Mouse (Mus musculus) urinary bladder, postnatal 36 days (tissue): Measurements from ENCODE around the gene Lin7b.
"Not testable (repeated sequence)": the region's sequence is repeated elsewhere in the genome, so short reads cannot be mapped to it uniquely, and the experiment has no call there.

Experiments used
- DNase-seq, 2 experiments: peaks; one replicate each; pipeline ENCODE4 v3.0.0; 2022; ENCODE audit warnings: low spot score in 2 of 2, mixed read lengths in 1 of 2

Gene Lin7b

GRCm38 (mm10) chr7:45370475-45371311 lies at the start of gene Lin7b:
Gene Lin7b, minus strand, starts transcription at chr7:45370583.
- peak; percentile 78 to 91 for DNase-seq

GRCm38 (mm10) chr7:45417962-45418492 lies 47.6 kb upstream of the Lin7b start:
- no peak for DNase-seq

GRCm38 (mm10) chr7:45415636-45416035 lies 45.3 kb upstream of the Lin7b start:
- no peak for DNase-seq

GRCm38 (mm10) chr7:45414740-45415224 lies 44.4 kb upstream of the Lin7b start:
- no peak for DNase-seq

- DNase-seq, result peak; percentile 46 to 52
Observed at GRCm38 (mm10) chr7:45413864-45414739, 43.7 kb upstream of the Lin7b start.

DNA sequence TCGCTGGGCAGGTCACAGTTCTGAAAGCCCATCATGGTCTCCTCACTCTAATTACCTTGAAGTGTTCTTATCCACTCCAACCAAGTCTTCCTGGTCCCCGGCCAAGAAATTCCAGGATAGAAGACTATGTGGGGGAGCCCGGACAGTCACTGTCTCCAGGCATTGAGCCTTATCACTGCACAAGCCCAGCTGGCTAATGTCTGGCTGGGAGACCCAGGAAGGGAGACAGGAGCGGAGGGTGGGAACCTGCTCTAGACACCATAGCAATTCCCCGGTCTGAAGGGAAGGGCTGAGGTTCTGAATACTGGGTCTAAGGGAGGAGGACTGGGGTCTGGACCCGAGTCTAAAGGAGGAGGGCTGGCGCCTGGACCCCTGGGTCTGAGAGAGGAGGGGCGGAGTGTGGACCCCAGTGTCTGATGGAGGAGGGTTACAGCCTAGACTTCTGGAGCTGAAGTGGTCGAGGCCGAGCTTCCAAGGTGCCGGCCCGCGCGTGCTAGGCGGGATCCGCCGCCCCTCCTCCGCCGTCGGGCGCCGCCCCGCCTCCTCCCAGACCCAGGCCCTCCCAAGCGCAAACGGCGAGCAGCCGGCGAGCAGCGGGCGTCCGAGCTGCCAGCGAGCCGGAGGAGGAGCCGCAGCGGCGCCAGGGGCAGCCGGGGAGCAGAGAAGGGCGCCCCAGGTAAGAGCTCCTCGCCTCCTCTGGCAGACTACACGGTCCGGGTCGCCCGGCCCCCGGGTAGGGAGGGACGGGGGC lies 42.9 kb upstream of the Lin7b start, which contains the start of gene Ntf5:
Gene Ntf5 (plus strand): TSS at position 583 of the 751 bp plus-strand sequence.
- peak; percentile 38 to 45 for DNase-seq

GRCm38 (mm10) chr7:45412421-45412820 lies 42.0 kb upstream of the Lin7b start:
- DNase-seq, result no peak

DNA sequence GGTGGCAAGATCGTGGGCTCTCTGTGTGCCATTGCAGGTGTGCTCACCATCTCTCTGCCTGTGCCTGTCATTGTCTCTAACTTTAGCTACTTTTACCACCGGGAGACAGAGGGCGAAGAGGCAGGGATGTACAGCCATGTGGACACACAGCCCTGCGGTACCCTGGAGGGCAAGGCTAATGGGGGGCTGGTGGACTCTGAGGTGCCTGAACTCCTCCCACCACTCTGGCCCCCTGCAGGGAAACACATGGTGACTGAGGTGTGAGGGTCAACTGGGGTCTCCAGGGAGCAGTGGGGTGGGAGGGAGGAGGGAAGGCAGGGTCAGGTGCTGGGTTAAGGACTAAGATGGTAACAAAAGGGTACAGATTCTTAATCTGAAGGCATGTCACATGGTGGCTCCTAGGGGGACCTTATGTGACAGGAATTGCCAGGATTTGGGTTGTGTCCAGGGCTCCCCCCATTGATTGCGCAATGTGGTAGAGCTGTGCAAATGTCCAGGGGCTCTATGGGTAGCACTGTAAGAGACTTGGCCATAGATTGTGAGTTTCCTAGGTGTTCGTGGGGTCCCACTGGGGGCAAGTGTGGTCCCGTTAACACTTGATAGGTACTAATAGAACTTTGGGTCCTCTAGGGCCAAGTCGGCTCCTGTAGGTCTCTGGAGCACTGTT lies 39.2 kb upstream of the Lin7b start:
- DNase-seq, result no peak

- DNase-seq, result no peak
Observed at GRCm38 (mm10) chr7:45408949-45409348, 38.6 kb upstream of the Lin7b start.

DNA sequence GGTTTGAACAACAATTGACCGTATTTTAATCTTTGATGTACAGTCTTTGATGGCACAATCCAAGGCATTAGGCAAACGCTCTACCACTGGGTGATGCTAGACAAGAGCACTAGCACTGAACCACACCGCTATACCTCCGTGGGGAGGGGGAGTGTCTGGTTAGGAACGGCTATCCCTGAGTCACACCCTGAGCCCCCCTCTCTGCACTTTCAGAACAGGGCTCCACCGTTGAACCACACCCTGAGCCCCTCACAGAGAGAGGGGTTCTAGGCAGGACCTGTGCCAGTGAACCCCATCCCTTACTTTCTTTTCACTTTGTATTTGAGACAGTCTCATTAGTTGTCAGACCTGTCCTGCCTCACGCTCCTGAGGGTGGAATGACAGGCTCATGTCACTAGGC lies 38.0 kb upstream of the Lin7b start:
- no peak for DNase-seq

GRCm38 (mm10) chr7:45407836-45408235 lies 37.5 kb upstream of the Lin7b start:
- no peak for DNase-seq

- peak in 1 of 2 experiments; percentile 38 for DNase-seq
Observed at GRCm38 (mm10) chr7:45406157-45407156, 36.1 kb upstream of the Lin7b start.

DNA sequence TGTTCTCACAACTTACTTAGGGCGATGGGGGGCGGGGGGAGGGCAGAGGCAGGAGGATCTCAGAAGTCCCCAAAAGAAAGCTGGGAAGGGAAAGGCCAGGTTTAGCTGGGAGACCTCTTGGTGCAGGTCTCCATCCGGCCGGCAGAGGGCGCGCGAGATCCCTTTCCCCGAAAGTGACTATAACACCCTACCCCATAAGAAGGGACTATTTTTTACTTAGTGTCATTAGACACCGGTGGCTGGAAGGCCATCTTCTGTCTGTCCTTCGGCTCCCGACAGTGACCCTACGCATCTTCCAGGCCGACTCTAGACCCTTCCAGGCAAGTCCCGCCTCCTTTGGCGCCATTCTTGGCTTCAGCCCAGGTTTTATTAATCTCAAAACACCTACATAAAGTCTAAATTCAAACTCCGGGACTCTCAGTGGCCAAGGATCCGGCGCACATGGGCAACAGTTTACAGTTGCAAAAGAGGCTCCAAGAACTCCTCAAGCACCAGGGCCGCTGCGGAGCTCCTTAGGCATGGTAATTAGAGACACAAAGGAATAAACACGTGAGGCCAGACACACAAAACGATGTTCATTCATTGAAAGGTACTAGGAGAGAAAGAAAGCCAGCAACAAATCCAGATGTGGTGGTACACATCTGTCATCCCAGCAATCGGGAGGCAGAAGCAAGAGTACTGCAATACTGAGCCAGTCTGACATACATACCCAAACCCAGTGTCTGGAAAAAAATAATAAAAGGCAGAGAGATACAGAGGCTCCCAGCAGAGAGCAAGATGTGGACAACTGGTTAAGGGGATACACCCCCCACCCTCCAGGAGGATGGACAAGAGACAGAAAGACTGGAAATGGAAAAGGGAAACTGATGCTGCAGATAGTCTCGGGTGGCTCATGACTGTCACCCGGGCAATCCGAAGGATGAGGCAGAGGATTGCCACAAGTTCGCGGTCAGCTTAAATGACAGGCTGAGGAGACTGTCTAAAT lies 35.0 kb upstream of the Lin7b start, which contains the start of gene Kcna7:
Gene Kcna7 (plus strand): TSS at position 563 of the 985 bp plus-strand sequence.
- peak; percentile 65 to 77 for DNase-seq

GRCm38 (mm10) chr7:45403532-45404261 lies 33.3 kb upstream of the Lin7b start:
- DNase-seq, result peak in 1 of 2 experiments; percentile 61

DNA sequence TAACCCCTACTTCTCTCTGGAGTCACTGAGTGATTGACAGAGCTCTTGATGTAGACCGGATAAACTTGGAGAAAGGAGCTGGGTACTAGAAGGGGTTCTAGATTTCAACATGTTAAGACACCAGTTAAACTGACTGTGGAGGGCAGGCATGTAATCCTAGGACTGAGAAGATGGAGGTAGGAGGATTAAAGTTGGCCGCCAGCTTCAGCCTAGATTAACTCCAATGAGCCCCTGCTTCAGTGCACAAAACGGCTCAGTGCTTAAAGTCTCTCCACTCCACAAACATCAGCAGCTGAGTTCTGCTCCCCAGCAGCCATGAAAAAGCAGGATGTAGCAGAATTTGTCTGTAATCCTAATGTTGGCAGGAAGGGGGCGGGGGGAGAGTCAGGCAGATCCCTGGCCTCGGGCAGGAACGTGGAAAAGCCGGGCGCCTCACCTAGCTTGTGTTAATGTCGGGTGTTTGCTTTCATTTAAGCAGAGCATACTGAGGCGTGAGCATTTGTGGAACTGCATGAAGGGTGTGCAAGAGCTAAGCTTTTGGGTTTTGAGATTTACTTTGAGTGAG lies 31.2 kb upstream of the Lin7b start:
- DNase-seq, result no peak

DNA sequence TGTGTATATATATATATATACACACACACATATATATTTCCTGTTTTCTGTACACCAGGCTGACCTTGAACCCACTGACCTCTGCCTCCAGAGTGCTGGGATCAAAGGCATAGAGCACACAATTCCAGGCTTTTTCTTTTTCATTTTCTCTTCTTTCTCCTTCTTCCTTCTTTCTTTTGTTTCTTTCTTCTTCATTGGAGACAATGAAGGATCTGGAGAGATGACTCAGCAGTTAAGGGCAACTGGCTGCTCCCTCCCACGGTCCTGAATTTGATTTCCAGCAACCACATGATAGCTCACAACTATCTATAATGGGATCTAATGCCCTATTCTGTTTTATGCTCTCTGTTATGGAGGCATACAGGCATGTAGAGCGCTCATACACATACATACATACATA lies 26.4 kb upstream of the Lin7b start:
- no peak for DNase-seq

- not testable (repeated sequence) for DNase-seq
Observed at GRCm38 (mm10) chr7:45396337-45396775, 26.0 kb upstream of the Lin7b start.
